Mouse (Mus musculus) liver, adult 2 months (tissue): ENCODE measurements at regions not wholly inside any gene's neighbourhood (a gene's known extent, or its start where the extent isn't known, plus 50 kb on each side); places are given as distances from the start of the nearest gene placed in this dataset.

Experiments used
- CTCF ChIP-seq: fragments of 200-500 bp; IDR thresholded peaks from 2 replicates; pipeline ENCODE4 v1.5.1; 2011; ENCODE audit warnings: low read depth, low read length, control low read depth
- POLR2A ChIP-seq: fragments of 200-500 bp; IDR thresholded peaks from 2 replicates; pipeline ENCODE4 v1.6.1; 2011; ENCODE audit warnings: low read length, control low read depth; ENCODE audit not compliant: insufficient read depth; ENCODE audit errors: extremely low read depth

GRCm38 (mm10) chr16:63466615-63467014 is 397.4 kb downstream of the Epha3 start:
- TF ChIP-seq CTCF (no peak), POLR2A (no peak)
